ENCODE assay signal across 26 mouse cellular contexts in genomic region chr13:93882132-93882531, GRCm38 (mm10).
"Had no signal": no experiment of that assay in that cellular context is flagged by ENCODE, and none has a peak within 500 bp of the region (broad histone marks: within the 10 kb centered on the region; RNA-seq: fewer than 3 reads in every experiment).

No protein-coding gene starts in this region.

- H3K27ac ChIP-seq: heart, adult 2 months; hindbrain, embryonic 10.5 days; hindbrain, embryonic 12.5 days; hindbrain, embryonic 14.5 days; kidney, embryonic 15.5 days; kidney, postnatal 0 days; limb, embryonic 10.5 days; limb, embryonic 12.5 days; liver, embryonic 13.5 days had no signal

- H3K9me3 ChIP-seq: hindbrain, embryonic 10.5 days; hindbrain, embryonic 12.5 days; kidney, embryonic 15.5 days; limb, embryonic 10.5 days; limb, embryonic 12.5 days; liver, embryonic 13.5 days had no signal

- DNase-seq: gastrocnemius, postnatal 14 days; gastrocnemius, postnatal 36 days; heart, adult 2 months; heart, postnatal 10 days; heart, postnatal 4 days; kidney, adult 11 months; kidney, adult 2 months; kidney, adult 9 months; kidney, postnatal 14 days; kidney, postnatal 36 days; layer of hippocampus, adult 9-11 months; layer of hippocampus, postnatal 36 days; liver; liver, embryonic 13.5 days had no signal

- H3K4me2 ChIP-seq: heart, embryonic 11.5 days; hindbrain, embryonic 12.5 days; hindbrain, embryonic 14.5 days; kidney, embryonic 15.5 days; limb, embryonic 12.5 days; liver, embryonic 11.5 days; liver, embryonic 13.5 days had no signal

- ATAC-seq: hindbrain, embryonic 16.5 days; inflammation-experienced regulatory T-cells, adult 6 months; intestine, embryonic 16.5 days had no signal

- H3K4me1 ChIP-seq: hindbrain, embryonic 12.5 days; liver, embryonic 13.5 days had no signal

- H3K27me3 ChIP-seq: hindbrain, embryonic 12.5 days; kidney, embryonic 15.5 days; limb, embryonic 12.5 days; liver, embryonic 13.5 days had no signal

- H3K36me3 ChIP-seq: hindbrain, embryonic 10.5 days; hindbrain, embryonic 12.5 days; kidney, embryonic 15.5 days; limb, embryonic 10.5 days; limb, embryonic 12.5 days; liver, embryonic 13.5 days had no signal

- H3K9ac ChIP-seq: hindbrain, embryonic 12.5 days; hindbrain, embryonic 14.5 days; kidney, embryonic 15.5 days; limb, embryonic 12.5 days; liver, embryonic 13.5 days had no signal

- H3K4me3 ChIP-seq: heart, adult 2 months; hindbrain, embryonic 10.5 days; hindbrain, embryonic 12.5 days; kidney, embryonic 15.5 days; limb, embryonic 10.5 days; limb, embryonic 12.5 days; liver, embryonic 13.5 days had no signal
